Mouse (Mus musculus) liver, embryonic 14.5 days (tissue): ENCODE measurements around the gene Mctp1. TPM values are rescaled to one million over a fixed set of nuclear protein-coding genes. Genes with fewer than 3 reads are reported as not detected.
A peak's percentile ranks its signal among the peaks of the same experiment; 100 is the strongest.
"Not testable (repeated sequence)": the region's sequence is repeated elsewhere in the genome, so short reads cannot be mapped to it uniquely, and the experiment has no call there.

Experiments used
- ATAC-seq: fragments of 200-750 bp; cut with Nextera tagmentation; 2 replicates; pipeline ENCODE4 v1.8.0; 2017; ENCODE audit warnings: moderate number of reproducible peaks, mild to moderate bottlenecking, moderate library complexity; ENCODE audit not compliant: insufficient read depth
- DNase-seq, 3 experiments: peaks; one replicate each; pipeline ENCODE4 v3.0.0-alpha.2; 2012 to 2013; ENCODE audit warnings: low read depth in 3 of 3, low spot score in 3 of 3
- H3K27ac ChIP-seq: fragments of 300-500 bp; sonication (generic); 2 replicates; pipeline ENCODE4 v1.5.1; 2014; ENCODE audit warnings: moderate library complexity, mild to moderate bottlenecking, control low read depth, inconsistent platforms
- H3K27me3 ChIP-seq: fragments of 300-500 bp; sonication (generic); 2 replicates; pipeline ENCODE4 v1.6.1; 2014; ENCODE audit warnings: mild to moderate bottlenecking, low read length, moderate library complexity; ENCODE audit not compliant: control insufficient read depth, insufficient read depth
- H3K36me3 ChIP-seq: fragments of 300-500 bp; sonication (generic); replicated peaks from 2 replicates; pipeline ENCODE4 v1.6.1; 2014; ENCODE audit warnings: low read depth; ENCODE audit not compliant: control insufficient read depth, insufficient read depth
- H3K4me1 ChIP-seq, 2 experiments: fragments of 200-500 bp in 1 of 2; fragments of 300-500 bp in 1 of 2; sonication (generic) in 1 of 2; replicated peaks; 2 replicates each; pipeline ENCODE4 v1.6.1; 2012 to 2014; ENCODE audit warnings: antibody characterized with exemption in 1 of 2, inconsistent platforms in 1 of 2, low read length in 1 of 2; ENCODE audit not compliant: control insufficient read depth in 2 of 2, insufficient read depth in 2 of 2
- H3K4me2 ChIP-seq: fragments of 300-500 bp; sonication (generic); 2 replicates; pipeline ENCODE4 v1.6.1; 2014; ENCODE audit warnings: low read depth, mild to moderate bottlenecking, control low read depth, moderate library complexity
- H3K4me3 ChIP-seq, 2 experiments: fragments of 200-500 bp in 1 of 2; fragments of 300-500 bp in 1 of 2; sonication (generic) in 1 of 2; 2 replicates each; pipeline ENCODE4 v1.5.1; 2012 to 2014; ENCODE audit warnings: low read depth in 2 of 2, low read length in 2 of 2, mild to moderate bottlenecking in 2 of 2, control low read depth in 1 of 2, inconsistent platforms in 1 of 2, moderate library complexity in 1 of 2; ENCODE audit not compliant: insufficient read depth in 1 of 2
- H3K9ac ChIP-seq: fragments of 300-500 bp; sonication (generic); replicated peaks from 2 replicates; pipeline ENCODE4 v1.6.1; 2014; ENCODE audit warnings: mild to moderate bottlenecking, control low read depth, moderate library complexity
- H3K9me3 ChIP-seq: fragments of 300-500 bp; sonication (generic); 2 replicates; pipeline ENCODE4 v1.6.1; 2016; ENCODE audit warnings: low read length, mixed read lengths; ENCODE audit not compliant: control insufficient read depth
- CTCF ChIP-seq: IDR thresholded peaks from 2 replicates; pipeline ENCODE4 v1.5.1; 2016; ENCODE audit warnings: antibody characterized with exemption, low read depth, control low read depth
- EP300 ChIP-seq: IDR thresholded peaks from 2 replicates; pipeline ENCODE4 v1.6.1; 2016; ENCODE audit warnings: antibody characterized with exemption, low read depth
- WGBS: fragments of 180-500 bp; shearing (Covaris S2); extraction: QIAGEN DNeasy Blood & Tissue Kit; methylation state at CpG from one replicate; pipeline ENCODE4 v1.1.7; 2014; ENCODE audit not compliant: insufficient replicate concordance; 5-methylcytosine and 5-hydroxymethylcytosine counted together
- polyA plus RNA-seq, 2 experiments: library from polyadenylated mRNA; depleted of rRNA in 1 of 2; stranded (reverse) in 1 of 2; unstranded in 1 of 2; fragments of >200 nt; fragmentation: Nextera tagmentation in 1 of 2; extraction: Ambion mirVana in 1 of 2; gene quantifications; 2 replicates each; pipeline versions ENCODE4 v1.2.1 to v1.2.3; 2012 to 2014

Gene Mctp1
- polyA plus RNA-seq (2012; rRNA removed) (0.27 and 0.50 TPM in 2 replicates), polyA plus RNA-seq (2014; fragmentation: Nextera tagmentation; extraction: Ambion mirVana) (0.99 and 1.4 TPM in 2 replicates)

DNA sequence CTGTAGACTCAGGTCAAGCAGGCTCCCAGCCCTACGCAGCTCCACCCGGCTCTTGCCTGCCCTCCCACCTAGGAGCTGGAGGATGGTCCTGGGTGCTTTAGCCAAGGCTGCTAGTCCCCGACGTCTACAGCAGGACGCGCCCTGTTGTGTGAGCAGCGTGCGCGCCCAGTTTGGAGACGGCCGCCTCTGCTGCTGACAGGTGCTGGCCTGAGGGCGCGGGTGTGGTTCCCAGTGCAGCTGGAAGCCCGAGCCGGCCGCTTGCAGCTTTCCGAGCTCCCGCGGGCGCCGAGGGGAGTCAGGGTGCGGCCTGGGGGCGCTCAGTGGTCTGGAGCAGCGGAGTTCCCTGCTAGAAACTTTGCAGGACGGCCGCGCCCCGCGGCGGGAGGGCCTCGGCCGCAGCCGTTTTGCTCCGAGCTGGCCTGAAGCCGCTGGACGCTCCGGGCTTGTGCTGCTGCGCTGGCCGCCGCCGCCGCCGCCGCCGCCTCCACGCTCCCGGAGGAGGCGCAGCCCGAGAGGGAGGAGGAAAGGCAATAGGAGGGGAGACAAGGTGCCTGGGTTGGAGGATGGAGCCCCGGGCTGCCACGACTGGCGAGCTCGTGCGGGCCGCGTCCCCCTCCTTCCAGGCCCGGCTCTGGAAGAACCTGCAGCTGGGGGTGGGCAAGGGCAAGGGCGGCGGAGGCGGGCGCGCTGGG lies at the start of gene Mctp1:
TSS of gene Mctp1 (plus strand) at position 564 of the 692 bp plus-strand sequence.
- peak; percentile 71 for ATAC-seq
- H3K9ac ChIP-seq, result peak within 1 kb of the TSS; percentile 23; the same call in 1 of the 2 replicates
- no peak within 1 kb of the TSS for H3K27ac ChIP-seq
- peak within 1 kb of the TSS; percentile 41 to 57 for H3K4me3 ChIP-seq
- no peaks in the 10 kb centered on the region; a peak in 1 of 4 replicates for H3K4me1 ChIP-seq
- no peaks in the 10 kb centered on the region for H3K36me3 ChIP-seq
- DNase-seq, result no peak
- peak within 1 kb of the TSS; percentile 75 for H3K4me2 ChIP-seq
- no peak for TF ChIP-seq EP300
- H3K9me3 ChIP-seq, result no peaks in the 10 kb centered on the region
- 0% methylated on average over 45 of the region's 62 CpGs for WGBS
- peaks cover 25% of the 10 kb centered on the region for H3K27me3 ChIP-seq

GRCm38 (mm10) chr13:76345941-76346340 lies 38.4 kb upstream of the Mctp1 start:
- DNase-seq, H3K36me3 ChIP-seq, H3K4me3 ChIP-seq, H3K9ac ChIP-seq, H3K27ac ChIP-seq, H3K27me3 ChIP-seq, H3K4me1 ChIP-seq, H3K9me3 ChIP-seq, H3K4me2 ChIP-seq, ATAC-seq: not testable (repeated sequence)
- WGBS, result 64% methylated on average over 19 of the region's 21 CpGs

- Histone ChIP-seq H3K27ac (no peak overlapping the region), H3K4me3 (no peak overlapping the region), H3K4me2 (no peak overlapping the region), H3K36me3 (no peaks in the 10 kb centered on the region), H3K9ac (no peak overlapping the region), H3K4me1 (no peaks in the 10 kb centered on the region), H3K27me3 (no peaks in the 10 kb centered on the region), H3K9me3 (no peaks in the 10 kb centered on the region)
- ATAC-seq, result no peak
- TF ChIP-seq CTCF (no peak), EP300 (no peak)
- DNase-seq, result no peak
Measured at GRCm38 (mm10) chr13:76358720-76359119, 25.6 kb upstream of the Mctp1 start.

- 2% methylated on average over 57 of the region's 58 CpGs for WGBS
- no peaks in the 10 kb centered on the region for H3K9me3 ChIP-seq
- ATAC-seq (peak; percentile 59; the same call in 1 of the 2 replicates), DNase-seq (no peak)
- peak overlapping the region; percentile 75 for H3K4me2 ChIP-seq
- TF ChIP-seq CTCF, result peak; percentile 62
- no peak for TF ChIP-seq EP300
- H3K36me3 ChIP-seq, result no peaks in the 10 kb centered on the region
- peaks cover 25% of the 10 kb centered on the region for H3K27me3 ChIP-seq
- no peaks in the 10 kb centered on the region; a peak in 1 of 4 replicates for H3K4me1 ChIP-seq
- no peak overlapping the region for H3K27ac ChIP-seq
- peak overlapping the region; percentile 23; the same call in 1 of the 2 replicates for H3K9ac ChIP-seq
- peak overlapping the region; percentile 41 to 57 for H3K4me3 ChIP-seq
Measured at GRCm38 (mm10) chr13:76384664-76385435, 515 bp downstream of the Mctp1 start.

- 55% methylated on average over 3 of the region's 3 CpGs for WGBS
- no peak overlapping the region for H3K9ac ChIP-seq
- ATAC-seq (no peak), DNase-seq (no peak)
- H3K36me3 ChIP-seq, result no peaks in the 10 kb centered on the region
- H3K4me1 ChIP-seq, result peaks cover 0 to 2% of the 10 kb centered on the region in 2 experiments; a peak in 1 of 4 replicates
- H3K27ac ChIP-seq, result no peak overlapping the region
- no peak overlapping the region for H3K4me3 ChIP-seq
- H3K4me2 ChIP-seq, result no peak overlapping the region
- TF ChIP-seq CTCF, result no peak
- TF ChIP-seq EP300, result no peak
- peaks cover 16% of the 10 kb centered on the region for H3K27me3 ChIP-seq
- H3K9me3 ChIP-seq, result no peaks in the 10 kb centered on the region
Measured at GRCm38 (mm10) chr13:76388615-76389014, 4.3 kb downstream of the Mctp1 start.
